Mouse (Mus musculus): ENCODE results near the gene Irgq. TPM values are rescaled to one million over a fixed set of nuclear protein-coding genes. Genes with fewer than 3 reads are reported as not detected.

Irgq gene
- polyA plus RNA-seq, 1 experiment, result 16.0 TPM

Other genes with a start within 250 kb of the Irgq start
- 9.0 and 9.8 TPM in 2 replicates for gene Zfp61, start 229.5 kb upstream of the Irgq start, polyA plus RNA-seq (2012; rRNA removed)
- 7.2 and 7.4 TPM in 2 replicates for gene Zfp94, start 214.0 kb upstream of the Irgq start, polyA plus RNA-seq (2012; rRNA removed)
- 1.5 and 8.3 TPM in 2 replicates for gene Tescl, start 196.8 kb upstream of the Irgq start, polyA plus RNA-seq (2012; rRNA removed)
- gene Lypd5, start 181.5 kb upstream of the Irgq start, polyA plus RNA-seq (2012; rRNA removed), result 0.04 TPM in 1 of 2 replicates, not detected in the other
- gene Kcnn4, start 160.4 kb upstream of the Irgq start, polyA plus RNA-seq (2012; rRNA removed), result 7.3 and 10.2 TPM in 2 replicates
- 51.5 and 58.6 TPM in 2 replicates for gene Smg9, start 131.1 kb upstream of the Irgq start, polyA plus RNA-seq (2012; rRNA removed)
- gene Irgc1, start 78.4 kb upstream of the Irgq start, polyA plus RNA-seq (2012; rRNA removed), result 7.9 and 10.0 TPM in 2 replicates
- 7.1 and 11.3 TPM in 2 replicates for gene Plaur, start 68.2 kb upstream of the Irgq start, polyA plus RNA-seq (2012; rRNA removed)
- gene Cadm4, start 48.7 kb upstream of the Irgq start, polyA plus RNA-seq (2012; rRNA removed), result 3.0 and 5.7 TPM in 2 replicates
- gene Zfp428, start 23.7 kb upstream of the Irgq start, polyA plus RNA-seq (2012; rRNA removed), result 5.2 and 6.6 TPM in 2 replicates
- 0.35 and 0.72 TPM in 2 replicates for gene AC161166.1, start 18.2 kb upstream of the Irgq start, polyA plus RNA-seq (2012; rRNA removed)
- gene Pinlyp, start 15.4 kb downstream of the Irgq start, polyA plus RNA-seq (2012; rRNA removed), result 0.32 and 0.41 TPM in 2 replicates
- 39.2 and 43.6 TPM in 2 replicates for gene Xrcc1, start 15.6 kb downstream of the Irgq start, polyA plus RNA-seq (2012; rRNA removed)
- 13.5 and 17.7 TPM in 2 replicates for gene Ethe1, start 56.9 kb downstream of the Irgq start, polyA plus RNA-seq (2012; rRNA removed)
- gene Zfp575, start 57.0 kb downstream of the Irgq start, polyA plus RNA-seq (2012; rRNA removed), result 0.04 and 0.06 TPM in 2 replicates
- 2.4 and 3.4 TPM in 2 replicates for gene Phldb3, start 80.1 kb downstream of the Irgq start, polyA plus RNA-seq (2012; rRNA removed)
- 1.5 and 1.9 TPM in 2 replicates for gene Lypd3, start 105.9 kb downstream of the Irgq start, polyA plus RNA-seq (2012; rRNA removed)
- gene Tex101, start 146.0 kb downstream of the Irgq start, polyA plus RNA-seq (2012; rRNA removed), result 0.58 TPM in 1 of 2 replicates, not detected in the other
- 0.18 TPM in 1 of 2 replicates, not detected in the other for gene BC049730, start 178.6 kb downstream of the Irgq start, polyA plus RNA-seq (2012; rRNA removed)
- 0.25 TPM in 1 of 2 replicates, not detected in the other for gene Gm4763, start 196.2 kb downstream of the Irgq start, polyA plus RNA-seq (2012; rRNA removed)
- 1.1 and 3.3 TPM in 2 replicates for gene Cd177, start 229.6 kb downstream of the Irgq start, polyA plus RNA-seq (2012; rRNA removed)
- gene Ceacam10, start 246.5 kb downstream of the Irgq start, polyA plus RNA-seq (2012; rRNA removed), result 533 and 579 TPM in 2 replicates